Mouse (Mus musculus): ENCODE data around the gene Rrp8. TPM values are rescaled to one million over a fixed set of nuclear protein-coding genes. Genes with fewer than 3 reads are reported as not detected.
A peak's percentile ranks its signal among the peaks of the same experiment; 100 is the strongest.

Gene Rrp8
- polyA plus RNA-seq (2012; ENCODE audit: insufficient read depth, low replicate concordance), result 20.7 and 32.3 TPM in 2 replicates

GRCm38 (mm10) chr7:105736911-105737521 lies at the start of gene Rrp8:
Gene Rrp8, minus strand, starts transcription at chr7:105737385.
- peaks cover 66% of the 10 kb centered on the region for H3K4me1 ChIP-seq
- no peaks in the 10 kb centered on the region for H3K9me3 ChIP-seq
- H3K36me3 ChIP-seq (replicated peaks; ENCODE audit: low read length), result peaks cover 70% of the 10 kb centered on the region
- no peak for TF ChIP-seq FLI1 (IDR thresholded peaks at IDR 0.05; ENCODE audit: low read length)
- no peak for TF ChIP-seq GATA1 (IDR thresholded peaks at IDR 0.05; ENCODE audit: borderline replicate concordance, low read length)
- peak within 1 kb of the TSS; percentile 91 for H3K4me3 ChIP-seq (replicated peaks)
- no peaks in the 10 kb centered on the region for H3K27me3 ChIP-seq (replicated peaks)

- peaks cover 3% of the 10 kb centered on the region; the same call in 1 of the 2 replicates for H3K9me3 ChIP-seq
- H3K4me3 ChIP-seq (replicated peaks), result peak overlapping the region; percentile 87
- no peak for TF ChIP-seq GATA1 (IDR thresholded peaks at IDR 0.05; ENCODE audit: borderline replicate concordance, low read length)
- TF ChIP-seq FLI1 (IDR thresholded peaks at IDR 0.05; ENCODE audit: low read length), result no peak
- H3K4me1 ChIP-seq, result peaks cover 31% of the 10 kb centered on the region
- H3K27me3 ChIP-seq (replicated peaks), result peaks cover 95% of the 10 kb centered on the region
- no peaks in the 10 kb centered on the region for H3K36me3 ChIP-seq (replicated peaks; ENCODE audit: low read length)
These were observed 49.5 kb upstream of the Rrp8 start for GRCm38 (mm10) chr7:105786506-105787284.

GRCm38 (mm10) chr7:105784556-105784955 lies 47.4 kb upstream of the Rrp8 start:
- Histone ChIP-seq H3K27me3 (replicated peaks) (peaks cover 91% of the 10 kb centered on the region), H3K36me3 (replicated peaks; ENCODE audit: low read length) (no peaks in the 10 kb centered on the region), H3K4me3 (replicated peaks) (no peak overlapping the region), H3K9me3 (0 out of 2 replicates have a peak, but pooled peaks cover 3% of the 10 kb centered on the region), H3K4me1 (peaks cover 30% of the 10 kb centered on the region)
- TF ChIP-seq GATA1 (IDR thresholded peaks at IDR 0.05; ENCODE audit: borderline replicate concordance, low read length), result no peak
- TF ChIP-seq FLI1 (IDR thresholded peaks at IDR 0.05; ENCODE audit: low read length), result no peak

- H3K27me3 ChIP-seq (replicated peaks), result peaks cover 88% of the 10 kb centered on the region
- TF ChIP-seq FLI1 (IDR thresholded peaks at IDR 0.05; ENCODE audit: low read length), result no peak
- TF ChIP-seq GATA1 (IDR thresholded peaks at IDR 0.05; ENCODE audit: borderline replicate concordance, low read length), result no peak
- no peaks in the 10 kb centered on the region for H3K36me3 ChIP-seq (replicated peaks; ENCODE audit: low read length)
These were observed 46.7 kb upstream of the Rrp8 start for GRCm38 (mm10) chr7:105783861-105784260.

GRCm38 (mm10) chr7:105778553-105779265 lies 41.5 kb upstream of the Rrp8 start:
- H3K27me3 ChIP-seq (replicated peaks), result peaks cover 65% of the 10 kb centered on the region
- H3K9me3 ChIP-seq, result no peaks in the 10 kb centered on the region
- peaks cover 42% of the 10 kb centered on the region for H3K4me1 ChIP-seq
- no peaks in the 10 kb centered on the region for H3K36me3 ChIP-seq (replicated peaks; ENCODE audit: low read length)
- peak overlapping the region; percentile 68 for H3K4me3 ChIP-seq (replicated peaks)
- TF ChIP-seq FLI1 (IDR thresholded peaks at IDR 0.05; ENCODE audit: low read length) (no peak), GATA1 (IDR thresholded peaks at IDR 0.05; ENCODE audit: borderline replicate concordance, low read length) (no peak)

More at GRCm38 (mm10) chr7:105783861-105784260, 46.7 kb upstream of the Rrp8 start:
- Histone ChIP-seq H3K4me3 (replicated peaks) (no peak overlapping the region), H3K4me1 (peaks cover 37% of the 10 kb centered on the region), H3K9me3 (0 out of 2 replicates have a peak, but pooled peaks cover 3% of the 10 kb centered on the region)

- H3K4me3 ChIP-seq (replicated peaks), result peak overlapping the region; percentile 87
- peaks cover 61% of the 10 kb centered on the region for H3K27me3 ChIP-seq (replicated peaks)
- no peaks in the 10 kb centered on the region for H3K36me3 ChIP-seq (replicated peaks; ENCODE audit: low read length)
- H3K9me3 ChIP-seq, result no peaks in the 10 kb centered on the region
- H3K4me1 ChIP-seq, result peaks cover 42% of the 10 kb centered on the region
- TF ChIP-seq FLI1 (IDR thresholded peaks at IDR 0.05; ENCODE audit: low read length) (no peak), GATA1 (IDR thresholded peaks at IDR 0.05; ENCODE audit: borderline replicate concordance, low read length) (no peak)
These were observed 40.8 kb upstream of the Rrp8 start for GRCm38 (mm10) chr7:105777797-105778552.

GRCm38 (mm10) chr7:105777316-105777715 lies 40.1 kb upstream of the Rrp8 start:
- TF ChIP-seq GATA1 (IDR thresholded peaks at IDR 0.05; ENCODE audit: borderline replicate concordance, low read length) (no peak), FLI1 (IDR thresholded peaks at IDR 0.05; ENCODE audit: low read length) (no peak)
- Histone ChIP-seq H3K9me3 (no peaks in the 10 kb centered on the region), H3K4me3 (replicated peaks) (no peak overlapping the region), H3K27me3 (replicated peaks) (peaks cover 61% of the 10 kb centered on the region), H3K4me1 (peaks cover 36% of the 10 kb centered on the region), H3K36me3 (replicated peaks; ENCODE audit: low read length) (no peaks in the 10 kb centered on the region)

- H3K4me1 ChIP-seq, result peaks cover 33% of the 10 kb centered on the region
- no peak overlapping the region for H3K4me3 ChIP-seq (replicated peaks)
- H3K27me3 ChIP-seq (replicated peaks), result peaks cover 65% of the 10 kb centered on the region
- no peaks in the 10 kb centered on the region for H3K9me3 ChIP-seq
- no peaks in the 10 kb centered on the region for H3K36me3 ChIP-seq (replicated peaks; ENCODE audit: low read length)
- TF ChIP-seq FLI1 (IDR thresholded peaks at IDR 0.05; ENCODE audit: low read length), result no peak
- no peak for TF ChIP-seq GATA1 (IDR thresholded peaks at IDR 0.05; ENCODE audit: borderline replicate concordance, low read length)
These were observed 38.8 kb upstream of the Rrp8 start for GRCm38 (mm10) chr7:105776026-105776425.

- peaks cover 64% of the 10 kb centered on the region for H3K27me3 ChIP-seq (replicated peaks)
- peak overlapping the region; percentile 69 for H3K4me3 ChIP-seq (replicated peaks)
- TF ChIP-seq FLI1 (IDR thresholded peaks at IDR 0.05; ENCODE audit: low read length), result no peak
- no peaks in the 10 kb centered on the region for H3K9me3 ChIP-seq
- H3K4me1 ChIP-seq, result peaks cover 29% of the 10 kb centered on the region
- no peaks in the 10 kb centered on the region for H3K36me3 ChIP-seq (replicated peaks; ENCODE audit: low read length)
These were observed 37.5 kb upstream of the Rrp8 start for GRCm38 (mm10) chr7:105774661-105775060.

Data from megakaryocyte, embryonic 14.5 days (primary cell).